Mouse (Mus musculus) gastrocnemius, postnatal 25 days (tissue): ENCODE measurements around the gene Fam107b. TPM values are rescaled to one million over a fixed set of nuclear protein-coding genes. Genes with fewer than 3 reads are reported as not detected.

ENCODE experiments used
- DNase-seq: peaks from one replicate; pipeline ENCODE4 v3.0.0; 2022
- total RNA-seq, 2 experiments: library from RNA; stranded (reverse); gene quantifications; 1 replicate in 1 of 2; 2 replicates in 1 of 2; pipeline ENCODE4 v1.2.3; 2021

The Fam107b gene
- total RNA-seq, 2 experiments from 2014 or later: 2.2 to 2.7 TPM

DNA sequence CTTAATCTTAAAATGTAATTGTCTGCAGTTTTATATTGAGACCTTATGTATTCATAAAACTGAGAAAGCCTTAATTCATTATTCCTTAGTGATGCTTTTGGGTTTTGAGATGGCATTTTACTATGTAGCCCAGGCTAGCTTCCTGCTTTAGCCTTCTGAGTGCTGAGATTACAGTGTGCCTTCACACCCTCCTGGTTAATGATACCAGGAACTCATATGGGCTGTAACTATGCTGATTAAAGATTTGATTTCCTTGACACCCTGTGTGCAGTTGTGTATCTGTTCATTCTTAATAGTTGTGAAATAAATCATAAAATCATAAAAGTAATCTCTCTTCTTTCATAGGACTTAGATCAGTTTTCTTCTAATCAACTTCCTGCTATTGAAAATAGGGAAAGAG is 205.8 kb downstream of the Fam107b start:
- no peak for DNase-seq

DNA sequence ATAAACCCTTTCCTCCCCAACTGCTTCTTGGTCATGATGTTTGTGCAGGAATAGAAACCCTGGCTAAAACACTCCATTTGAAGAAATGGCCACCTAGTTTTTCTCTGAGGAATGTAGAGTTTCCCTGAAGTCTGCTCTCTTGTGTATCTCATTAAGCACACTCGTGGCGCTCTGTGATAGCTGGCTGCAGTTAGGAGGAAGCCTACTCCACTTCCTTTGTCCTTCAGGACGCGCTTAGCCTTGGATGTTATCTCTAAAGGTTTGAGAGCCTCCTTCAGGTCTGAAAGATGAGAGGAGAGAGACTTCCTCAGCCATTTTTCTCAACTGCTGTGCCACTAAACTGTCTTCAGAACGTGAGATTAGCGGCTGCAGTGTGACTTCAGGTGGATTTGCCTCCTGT is 207.4 kb downstream of the Fam107b start:
- DNase-seq: no peak

DNA sequence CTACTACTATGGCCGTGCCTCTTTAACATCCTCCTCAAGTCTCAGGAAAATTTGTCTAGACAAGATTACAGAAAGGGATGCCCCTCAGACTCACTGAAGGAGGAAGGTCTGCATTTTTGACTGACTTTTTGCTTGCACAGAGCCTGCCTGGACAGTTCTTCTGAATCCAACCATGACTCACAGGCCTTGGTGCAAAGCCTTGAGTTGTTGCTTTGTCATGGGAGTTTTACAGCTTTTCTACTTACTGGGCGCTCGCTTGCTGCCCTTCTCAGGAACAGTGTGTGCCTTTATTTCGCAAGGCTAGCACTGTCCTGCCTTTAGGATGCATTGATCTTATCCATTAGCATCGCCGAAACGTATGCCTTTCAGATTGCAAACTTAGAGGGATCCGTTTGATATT is 215.3 kb downstream of the Fam107b start:
- no peak for DNase-seq

DNA sequence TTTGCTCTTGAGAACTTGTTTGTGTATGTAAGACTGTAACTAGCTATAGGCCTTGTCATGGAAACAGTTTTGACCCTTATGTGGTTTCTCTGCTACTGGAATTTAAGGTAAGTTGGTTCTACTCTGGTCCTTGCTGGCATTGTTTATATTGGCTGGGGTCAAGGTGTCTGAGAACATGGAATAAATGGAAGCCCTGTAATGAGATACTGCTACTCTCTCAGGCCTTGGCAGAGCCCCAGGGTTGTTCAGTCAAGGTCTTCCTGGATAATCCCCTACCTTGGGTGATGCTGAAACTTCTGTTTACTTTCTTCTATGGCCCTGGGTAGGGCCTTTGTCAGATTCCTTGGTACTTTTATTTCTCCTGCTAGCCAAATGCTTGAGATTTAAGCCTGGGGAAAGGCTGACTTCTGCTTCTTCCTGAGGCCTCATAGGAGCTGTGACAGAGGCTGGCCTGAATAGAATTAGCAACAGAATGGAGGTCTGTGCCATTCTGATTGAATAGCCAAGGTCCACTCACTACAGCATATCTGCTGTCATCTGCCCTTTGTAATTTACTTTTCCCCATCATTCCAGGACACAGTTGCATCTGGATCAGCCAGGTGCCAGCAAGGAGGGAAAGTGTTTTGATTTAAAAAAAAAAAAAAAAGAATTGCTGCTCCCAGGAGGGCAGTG is 217.6 kb downstream of the Fam107b start:
- DNase-seq: no peak

DNA sequence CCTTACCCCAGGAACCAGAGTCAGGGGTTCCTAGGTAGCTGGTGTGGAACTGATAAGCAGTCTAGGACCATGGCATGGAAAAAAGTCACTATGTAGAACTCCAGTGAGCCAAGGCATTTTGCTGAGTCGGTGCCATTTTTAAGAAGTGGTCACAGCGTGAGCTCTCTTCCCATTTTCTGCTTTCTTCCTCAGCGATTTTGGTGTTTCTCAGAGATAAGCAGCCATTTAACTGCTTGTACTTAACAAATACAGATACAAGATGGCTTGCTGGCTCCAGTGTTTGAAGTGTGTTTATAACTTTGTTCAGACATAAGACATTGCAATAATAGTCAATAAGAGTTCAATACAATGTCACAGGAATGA is 218.1 kb downstream of the Fam107b start:
- no peak for DNase-seq

DNA sequence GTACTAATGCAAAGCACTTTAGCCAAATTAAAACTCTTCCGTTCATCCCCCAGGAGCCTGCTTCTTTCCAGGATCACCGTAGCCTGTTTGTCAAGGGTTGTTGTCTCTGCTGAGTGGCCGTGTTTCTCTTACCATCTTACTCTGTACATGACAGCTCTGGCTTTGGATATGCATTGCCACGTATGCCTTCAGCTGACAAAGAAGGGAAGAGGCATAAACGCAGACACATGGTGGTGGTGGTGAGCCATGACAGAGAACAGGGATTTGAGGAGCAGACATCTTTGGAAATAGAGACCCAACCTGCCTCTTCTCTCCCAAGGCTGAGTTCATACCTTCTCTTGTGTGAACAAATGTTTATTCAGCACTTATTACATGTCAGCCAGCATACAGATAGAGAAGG is 226.3 kb downstream of the Fam107b start:
- no peak for DNase-seq

DNA sequence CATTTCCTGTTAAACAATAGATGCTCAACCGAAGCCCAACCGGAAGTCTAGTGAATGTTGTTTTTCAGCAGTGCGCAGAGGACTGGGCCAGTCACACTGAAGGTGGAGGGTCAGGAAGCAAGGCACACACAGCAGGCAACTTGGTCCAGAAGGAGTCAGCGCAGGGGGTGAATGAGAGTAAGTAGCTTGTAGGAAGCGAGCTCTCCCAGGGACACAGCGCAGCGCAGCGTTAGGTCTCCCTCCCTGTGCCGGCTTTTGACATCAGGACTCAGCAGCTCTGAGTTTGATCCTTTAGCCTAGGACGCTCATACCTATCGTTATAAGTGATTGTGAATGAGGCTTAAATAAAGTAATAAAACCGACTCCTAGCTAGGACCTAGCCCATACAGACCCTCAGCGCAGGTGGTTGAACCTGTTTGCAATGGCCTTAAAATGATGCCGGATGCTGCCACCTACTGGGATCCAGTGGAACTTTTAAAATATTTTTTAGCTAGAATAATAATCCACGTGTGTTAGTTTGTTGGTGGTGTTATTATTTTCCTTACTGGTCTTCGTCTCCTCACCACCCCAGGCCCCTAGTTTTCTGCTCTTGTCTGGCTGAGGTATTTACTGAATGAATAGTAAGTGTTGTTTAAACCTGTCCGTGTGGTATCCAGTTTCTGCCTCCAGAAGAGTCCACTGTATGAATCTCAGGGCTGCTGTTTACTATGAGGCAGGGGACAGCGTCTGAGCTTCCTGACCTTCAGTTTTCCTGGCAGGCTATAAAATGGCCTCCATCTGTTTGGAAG is 229.7 kb downstream of the Fam107b start:
- no peak for DNase-seq

DNA sequence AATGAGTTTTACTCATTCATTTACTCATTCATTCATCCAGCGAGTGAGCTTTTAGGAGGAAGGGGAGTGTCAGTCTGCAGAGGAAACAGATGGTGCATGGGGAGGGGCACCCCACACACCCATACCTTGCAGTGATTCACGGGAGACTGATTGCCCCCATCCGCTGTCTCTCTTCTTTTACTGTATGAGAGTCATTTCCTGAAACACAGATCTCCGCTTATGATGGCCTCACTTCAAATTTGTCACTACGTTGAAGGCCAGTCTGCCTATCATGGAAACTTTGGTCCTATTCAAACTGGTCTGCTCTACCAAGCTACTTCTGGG is 230.2 kb downstream of the Fam107b start:
- DNase-seq: no peak

DNA sequence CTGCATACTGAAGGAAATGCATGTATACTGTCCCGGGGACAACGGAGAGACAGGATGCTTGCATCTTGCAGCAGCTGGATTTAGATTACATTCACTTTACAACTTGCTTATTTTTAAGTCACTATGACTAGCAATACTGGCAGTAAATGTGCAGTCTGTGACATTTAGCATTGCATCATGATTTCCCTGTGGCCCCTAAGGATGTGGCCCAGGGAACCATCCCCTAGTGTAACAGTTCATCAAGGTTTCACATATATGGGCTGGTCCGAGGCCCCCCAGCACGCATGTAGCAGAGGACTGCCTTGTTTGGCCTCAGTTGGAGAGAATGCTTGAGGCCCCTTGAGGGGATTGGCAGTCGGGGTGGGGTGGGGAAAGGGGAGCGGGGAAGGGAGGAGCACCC is 235.5 kb downstream of the Fam107b start:
- DNase-seq: no peak

DNA sequence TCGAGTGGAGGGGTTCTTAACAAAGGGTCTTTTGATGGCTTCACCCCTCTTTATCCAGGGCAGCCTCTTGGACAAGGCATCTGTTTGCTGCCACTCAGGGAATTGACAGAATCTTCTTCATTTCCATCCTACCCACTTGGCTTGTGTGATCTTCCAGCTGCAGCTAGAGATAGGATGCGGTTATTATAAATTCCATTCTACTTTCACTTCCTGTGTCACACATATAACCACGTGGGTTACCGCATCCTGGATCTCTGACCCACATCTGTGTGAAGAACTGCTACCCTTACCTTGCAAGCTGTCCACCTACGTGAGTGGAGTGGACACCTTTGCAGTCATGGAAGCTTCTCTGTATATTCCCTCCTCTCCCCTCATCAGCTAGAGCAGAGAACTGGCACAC is 240.0 kb downstream of the Fam107b start:
- DNase-seq: no peak

DNA sequence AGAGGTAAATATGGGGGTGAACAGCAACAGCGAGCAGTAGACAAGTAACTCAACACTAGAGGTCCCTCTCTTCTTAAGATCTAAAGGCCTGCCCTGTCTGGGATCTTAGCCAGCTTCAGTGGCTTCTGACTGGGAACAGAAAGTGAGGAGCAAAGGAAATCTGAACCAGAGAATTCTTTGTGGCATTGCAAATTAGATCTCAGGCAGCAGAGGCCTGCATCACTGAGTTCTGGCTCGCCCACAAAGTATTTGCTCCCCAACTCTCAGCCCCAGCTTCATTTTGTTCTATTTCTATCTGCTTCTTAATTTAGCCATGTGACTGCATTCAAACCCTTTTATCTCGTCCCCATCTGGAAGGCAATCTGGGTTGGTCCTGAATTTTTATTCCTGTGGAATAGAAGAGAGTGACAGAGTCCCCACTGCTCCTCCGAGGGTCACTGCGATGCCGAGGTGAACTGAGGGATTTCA is 245.9 kb downstream of the Fam107b start:
- peak; percentile 52 for DNase-seq

DNA sequence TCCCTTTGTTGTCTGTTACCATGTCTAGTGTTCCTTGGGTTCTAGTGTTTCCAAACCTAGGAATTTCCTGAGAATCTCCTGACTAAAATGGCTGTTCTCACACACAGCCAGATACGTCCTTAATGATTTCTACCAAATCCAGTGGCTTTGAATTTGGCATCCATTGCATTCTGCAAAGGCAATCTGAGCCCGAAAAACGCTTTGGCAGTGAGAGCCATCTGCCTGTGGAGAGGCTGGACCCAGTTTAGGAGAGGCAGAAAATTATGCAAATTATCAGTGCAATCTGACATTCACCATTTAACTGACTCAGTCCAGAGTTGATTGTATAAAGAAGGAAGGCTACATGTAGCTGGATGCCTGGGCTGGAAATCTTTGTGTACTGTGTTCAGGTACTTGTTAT is 247.3 kb downstream of the Fam107b start:
- no peak for DNase-seq

DNA sequence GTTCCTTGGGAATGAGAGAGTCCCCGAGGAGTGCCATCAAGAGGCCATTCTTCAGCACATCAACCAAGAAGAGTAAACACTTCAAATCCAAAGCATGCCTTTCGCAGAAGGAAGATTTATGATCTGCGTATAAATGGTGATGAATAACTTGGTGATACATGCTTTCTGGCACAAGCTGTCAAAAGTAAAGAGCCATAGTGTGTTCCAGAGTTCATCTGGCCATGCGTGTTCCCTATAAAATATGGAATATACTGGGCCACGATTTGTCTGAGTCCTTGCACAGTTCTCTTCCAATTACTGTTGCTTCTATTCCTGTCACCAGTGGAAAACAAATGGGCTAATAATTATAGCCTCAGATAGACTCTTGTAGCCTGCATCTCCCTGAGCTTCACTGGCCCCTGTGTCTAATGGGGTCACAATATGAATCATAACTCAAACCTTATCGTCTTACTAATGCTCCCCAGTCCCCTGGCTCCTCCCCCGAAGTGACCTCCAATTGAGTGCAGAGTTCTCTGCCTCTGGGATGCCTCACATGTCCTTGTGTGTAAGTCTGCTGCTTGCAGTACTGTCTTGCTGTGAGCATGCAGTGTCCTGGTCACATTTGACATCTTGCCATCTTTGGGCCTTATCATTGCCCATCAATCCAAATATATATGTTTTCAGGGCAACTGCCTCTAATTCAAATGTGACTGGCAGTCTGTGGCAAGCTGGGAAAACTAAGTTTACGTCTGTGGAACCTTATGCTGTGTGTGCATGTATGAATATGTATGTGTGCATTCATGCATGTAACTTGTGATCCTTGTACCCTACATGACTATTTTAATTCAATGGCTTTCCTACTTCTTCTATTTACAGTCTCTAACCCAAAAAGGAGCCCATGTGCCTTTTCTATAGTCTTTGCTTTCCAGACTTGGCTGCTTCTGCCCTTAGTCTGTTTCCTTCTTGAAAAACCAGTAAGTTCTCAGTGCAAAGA is 252.5 kb downstream of the Fam107b start:
- DNase-seq: no peak

Other genes starting within 250 kb of the Fam107b start
- gene Rpp38, start 237.8 kb upstream of the Fam107b start, total RNA-seq: 1 to 10 TPM; 4.6 to 5.3 TPM
- gene Acbd7, start 234.3 kb upstream of the Fam107b start, total RNA-seq: under 1 TPM in 1 of 2 experiments, not detected in 1; 0.59 TPM
- not detected for gene Olah, start 173.3 kb upstream of the Fam107b start, total RNA-seq
- not detected for gene Meig1, start 147.8 kb upstream of the Fam107b start, total RNA-seq
- 1 to 10 TPM; 1.8 to 3.0 TPM for gene Dclre1c, start 146.4 kb upstream of the Fam107b start, total RNA-seq
- gene Suv39h2, start 95.5 kb upstream of the Fam107b start, total RNA-seq: under 1 TPM; 0.72 to 0.84 TPM
- gene Gm45902, start 57.7 kb upstream of the Fam107b start, total RNA-seq: under 1 TPM; 0.75 to 0.97 TPM
- 10 to 100 TPM; 12.6 to 13.2 TPM for gene Hspa14, start 57.7 kb upstream of the Fam107b start, total RNA-seq
- 10 to 100 TPM; 32.7 to 39.1 TPM for gene Cdnf, start 57.5 kb upstream of the Fam107b start, total RNA-seq